Mouse (Mus musculus): ENCODE measurements around the gene Notch3.

DNA sequence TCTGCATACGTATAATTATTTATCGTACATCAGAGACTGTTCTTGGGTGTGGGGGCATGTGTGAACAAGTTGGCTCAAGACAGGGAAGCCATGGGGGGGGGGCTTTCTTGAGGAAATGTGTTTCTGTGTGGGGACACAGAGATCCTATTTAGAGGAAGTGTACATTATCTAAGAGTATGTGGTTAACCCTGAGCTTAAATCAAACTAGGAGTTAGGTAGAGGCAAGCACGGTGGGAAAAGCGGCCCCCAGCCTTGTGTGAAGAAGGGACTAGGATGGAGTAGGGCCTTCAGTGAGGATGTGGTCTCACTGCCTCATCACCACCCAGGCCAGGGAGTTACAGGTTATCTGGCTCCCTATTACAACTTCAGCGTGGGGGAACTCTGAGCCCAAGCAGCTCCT lies 29.1 kb upstream of the Notch3 start:
- no peak for TF ChIP-seq CTCF (IDR thresholded peaks at IDR 0.05; ENCODE audit: low read depth, low read length)
- TF ChIP-seq GATA1 (IDR thresholded peaks at IDR 0.05; ENCODE audit: borderline replicate concordance, low read length), result no peak

All from G1E (cell line).